Mouse (Mus musculus): ENCODE data around the gene Gm4894. TPM values are rescaled to one million over a fixed set of nuclear protein-coding genes. Genes with fewer than 3 reads are reported as not detected.

Gm4894 gene
- total RNA-seq, 2 experiments from 2014 or later, result not detected

Other genes starting within 250 kb of the Gm4894 start
- gene Zw10, start 194.9 kb upstream of the Gm4894 start, total RNA-seq (2021), result 10 to 100 TPM; 15.9 to 17.6 TPM
- gene Tmprss5, start 169.3 kb upstream of the Gm4894 start, total RNA-seq (2021), result under 1 TPM in 1 of 2 experiments, not detected in 1; 0.80 TPM
- 10 to 100 TPM in 1 of 2 experiments, 1 to 10 TPM in 1; 2.3 to 29.8 TPM for gene Drd2, start 90.1 kb downstream of the Gm4894 start, total RNA-seq (2021)
- not detected for gene Ankk1, start 176.5 kb downstream of the Gm4894 start, total RNA-seq (2021)
- 1 to 10 TPM in 1 of 2 experiments, under 1 TPM in 1; 0.94 to 1.2 TPM for gene Ttc12, start 235.7 kb downstream of the Gm4894 start, total RNA-seq (2021)

All from left cerebral cortex, postnatal 25 days (tissue).